Mouse (Mus musculus): Measurements from ENCODE around the gene Olfr1274-ps. TPM values are rescaled to one million over a fixed set of nuclear protein-coding genes. Genes with fewer than 3 reads are reported as not detected.

Olfr1274-ps gene
- polyA plus RNA-seq, 1 experiment from 2014 or later, result not detected

GRCm38 (mm10) chr2:90443811-90444210 is 45.3 kb downstream of the Olfr1274-ps start:
- no peak for TF ChIP-seq CTCF (IDR thresholded peaks at IDR 0.05)
- DNase-seq (ENCODE audit: low read depth, low spot score) (no peak), ATAC-seq (no peak)
- in situ Hi-C loops (cut with MboI; ENCODE audit: low pct_unique_long_range_greater_than_20kb), result no loop called here
- ChIA-PET POLR2A (no interaction called here), CTCF (no interaction called here)
- no peaks in the 10 kb centered on the region for H3K27me3 ChIP-seq

DNA sequence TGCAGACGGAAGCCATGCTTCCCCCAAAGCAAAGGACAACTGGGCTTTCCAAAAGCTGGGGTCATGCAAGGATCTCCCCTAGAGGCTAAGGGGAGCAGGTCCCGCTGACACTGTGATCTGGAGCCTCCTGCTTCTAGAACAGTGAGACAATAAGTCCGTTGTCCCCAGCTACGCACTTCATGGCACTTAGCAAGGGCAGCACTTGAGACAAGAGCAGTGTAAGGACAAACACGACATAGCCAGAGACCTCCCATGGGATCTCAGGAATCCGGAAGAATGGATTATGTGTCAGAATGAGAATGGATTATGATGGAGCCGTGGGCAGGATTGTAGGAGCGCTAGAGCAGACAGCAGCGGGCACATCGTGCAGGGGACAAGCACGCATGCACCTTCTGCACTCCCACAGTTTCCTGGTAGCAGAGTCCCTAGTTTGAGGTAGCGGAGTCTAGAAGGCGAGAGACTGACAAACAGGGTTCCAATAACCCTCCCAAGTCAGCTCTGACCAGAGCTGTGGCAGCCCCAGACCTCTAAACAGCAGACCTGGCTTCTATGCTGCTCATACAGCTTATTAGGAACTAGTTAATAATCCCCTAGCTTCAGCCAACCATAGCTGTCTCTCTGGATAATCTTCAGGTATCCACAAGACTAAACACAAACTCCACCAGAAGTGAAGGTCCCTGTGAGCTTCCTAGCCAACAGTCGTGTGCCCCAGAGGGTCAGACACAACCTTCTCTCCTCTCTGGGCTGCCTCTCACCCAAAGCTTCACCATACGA is 50.7 kb downstream of the Olfr1274-ps start:
- CTCF ChIA-PET, result no interaction called here
- DNase-seq (ENCODE audit: low read depth, low spot score) (peak; percentile 6), ATAC-seq (peak; percentile 71)
- POLR2A ChIA-PET, result no interaction called here
- H3K27me3 ChIP-seq, result no peaks in the 10 kb centered on the region
- no peak for TF ChIP-seq CTCF (IDR thresholded peaks at IDR 0.05)
- in situ Hi-C loops (cut with MboI; ENCODE audit: low pct_unique_long_range_greater_than_20kb), result no loop called here

- no peak for TF ChIP-seq CTCF (IDR thresholded peaks at IDR 0.05)
- no peaks in the 10 kb centered on the region for H3K27me3 ChIP-seq
- POLR2A ChIA-PET, result no interaction called here
- in situ Hi-C loops (cut with MboI; ENCODE audit: low pct_unique_long_range_greater_than_20kb), result no loop called here
- ATAC-seq (no peak), DNase-seq (ENCODE audit: low read depth, low spot score) (no peak)
- CTCF ChIA-PET, result no interaction called here
Measured at GRCm38 (mm10) chr2:90452380-90452779, 53.9 kb downstream of the Olfr1274-ps start.

Other genes with a start within 250 kb of the Olfr1274-ps start
- gene Olfr1270, start 245.6 kb upstream of the Olfr1274-ps start, polyA plus RNA-seq (2021), result not detected
- not detected for gene Olfr1506, start 174.2 kb upstream of the Olfr1274-ps start, polyA plus RNA-seq (2021)
- gene Olfr142, start 141.1 kb upstream of the Olfr1274-ps start, polyA plus RNA-seq (2021), result not detected
- not detected for gene Olfr1271, start 127.7 kb upstream of the Olfr1274-ps start, polyA plus RNA-seq (2021)
- gene Olfr1272, start 105.8 kb upstream of the Olfr1274-ps start, polyA plus RNA-seq (2021), result not detected
- gene Gm13769, start 76.5 kb upstream of the Olfr1274-ps start, polyA plus RNA-seq (2021), result 0.04 TPM
- gene Ptprj, start 182.0 kb downstream of the Olfr1274-ps start, polyA plus RNA-seq (2021), result 51.0 TPM

All from Patski (cell line).